Mouse (Mus musculus) lung, adult 2 months (tissue): ENCODE data around the gene Cygb.
"Not testable (repeated sequence)": the region's sequence is repeated elsewhere in the genome, so short reads cannot be mapped to it uniquely, and the experiment has no call there.

Source experiments
- CTCF ChIP-seq: fragments of 200-500 bp; IDR thresholded peaks from 2 replicates; pipeline ENCODE4 v1.5.1; 2011; ENCODE audit warnings: mild to moderate bottlenecking, low read length, control low read depth; ENCODE audit not compliant: insufficient read depth
- POLR2A ChIP-seq: fragments of 200-500 bp; IDR thresholded peaks from 2 replicates; pipeline ENCODE4 v1.6.1; 2011; ENCODE audit warnings: low read depth, mild to moderate bottlenecking, control low read depth, low read length, borderline replicate concordance; ENCODE audit errors: extremely low read depth

GRCm38 (mm10) chr11:116611168-116611567, 42.9 kb downstream of the Cygb start:
- TF ChIP-seq CTCF, POLR2A: not testable (repeated sequence)
